Mouse (Mus musculus) myocyte (in vitro differentiated cells): ENCODE results near the gene Zfyve16.

Source experiments
- MAX ChIP-seq: IDR thresholded peaks from one replicate; pipeline ENCODE4 v1.6.1; 2011; ENCODE audit warnings: low read depth, mild to moderate bottlenecking, control low read depth
- POLR2A ChIP-seq: IDR thresholded peaks from one replicate; pipeline ENCODE4 v1.6.1; 2011; ENCODE audit warnings: low read depth, mild to moderate bottlenecking, control low read depth, moderate library complexity; ENCODE audit not compliant: insufficient read length
- POLR2AphosphoS2 ChIP-seq: IDR thresholded peaks from one replicate; pipeline ENCODE4 v1.6.1; 2011; ENCODE audit warnings: low read depth, control low read depth; ENCODE audit not compliant: insufficient read length
- REST ChIP-seq: IDR thresholded peaks from one replicate; pipeline ENCODE4 v1.6.1; 2011; ENCODE audit warnings: mild to moderate bottlenecking, control low read depth, moderate library complexity; ENCODE audit not compliant: insufficient read depth, insufficient read length
- TCF12 ChIP-seq: IDR thresholded peaks from one replicate; pipeline ENCODE4 v1.6.1; 2011; ENCODE audit warnings: mild to moderate bottlenecking, control low read depth; ENCODE audit not compliant: poor library complexity, insufficient read depth, severe bottlenecking
- USF1 ChIP-seq: IDR thresholded peaks from one replicate; pipeline ENCODE4 v1.6.1; 2011; ENCODE audit warnings: low read depth, mild to moderate bottlenecking, control low read depth, moderate library complexity

DNA sequence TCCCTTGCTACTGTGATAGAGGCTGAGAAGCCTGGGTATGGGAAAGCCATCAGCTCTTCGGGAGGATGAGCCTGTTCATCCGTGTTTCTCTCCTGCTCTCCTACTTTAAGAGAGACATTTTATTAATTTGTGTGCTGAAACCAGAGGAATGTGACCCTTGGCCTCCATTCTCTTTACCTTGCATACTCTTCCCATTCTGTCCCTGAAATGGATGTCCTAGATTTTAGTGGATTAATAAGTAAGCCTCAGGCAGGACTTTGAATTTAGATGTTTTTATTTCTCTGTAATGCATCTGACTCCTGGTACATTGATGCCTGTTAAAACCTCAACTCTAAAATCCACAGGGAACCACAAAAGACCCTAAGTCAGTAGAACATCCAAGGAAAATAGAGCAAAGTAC, 61.3 kb downstream of the Zfyve16 start:
- no peak for TF ChIP-seq REST
- no peak for TF ChIP-seq POLR2A
- no peak for TF ChIP-seq TCF12
- TF ChIP-seq USF1: no peak
- TF ChIP-seq POLR2AphosphoS2: no peak
- no peak for TF ChIP-seq MAX
